Mouse (Mus musculus): Measurements from ENCODE around the gene Rnase4. TPM values are rescaled to one million over a fixed set of nuclear protein-coding genes. Genes with fewer than 3 reads are reported as not detected.

Rnase4 gene
- 6.3 and 8.9 TPM in 2 replicates for polyA plus RNA-seq (2016; fragmentation: Nextera tagmentation; extraction: Ambion mirVana)

DNA sequence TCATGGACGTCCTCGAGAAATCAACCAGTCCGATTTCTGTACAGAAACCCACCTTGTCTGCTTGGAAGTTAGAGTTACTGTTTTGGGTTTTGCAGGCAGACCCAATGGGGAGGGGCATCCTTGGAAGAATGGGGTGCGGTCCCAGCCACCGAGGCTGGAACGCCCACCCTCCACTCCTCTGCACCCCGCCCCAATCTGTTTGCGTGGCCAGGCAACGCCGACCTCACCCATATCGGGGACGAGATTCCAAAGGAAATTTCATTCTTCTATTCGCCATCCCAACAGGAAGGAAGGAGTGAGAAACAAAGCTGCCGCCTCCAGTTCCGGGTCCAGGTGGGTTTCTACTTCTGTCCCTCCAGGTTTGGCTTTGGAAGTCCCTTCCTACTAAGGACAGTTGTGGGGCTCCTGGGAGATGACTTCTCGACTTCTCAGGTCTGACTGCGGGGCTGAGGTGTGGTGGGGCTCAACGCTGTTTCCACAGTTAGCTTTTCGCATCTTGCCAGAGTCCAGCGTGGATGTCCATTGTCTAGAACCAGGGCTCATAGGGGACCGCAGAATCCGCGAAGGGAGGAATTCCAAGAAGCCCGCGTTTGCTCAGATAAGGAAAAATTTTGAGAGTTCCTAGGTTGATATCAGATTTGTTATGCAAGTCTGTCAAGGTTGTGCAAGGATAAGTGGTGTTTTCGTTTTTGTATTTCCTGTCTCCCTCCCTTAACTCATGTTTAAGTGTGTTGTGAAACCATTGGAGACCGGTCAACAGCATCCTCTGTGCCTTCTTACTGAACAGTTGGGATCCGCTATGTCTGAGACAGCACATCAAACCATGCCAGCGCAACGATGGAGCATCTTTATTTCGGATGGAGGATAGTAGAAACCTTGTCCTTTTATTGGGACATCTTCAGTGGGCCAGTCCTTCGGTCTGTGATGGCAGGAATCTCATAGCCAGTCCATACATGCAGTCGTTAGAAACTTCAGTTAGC, at the start of gene Rnase4, which contains the start of gene Ang:
Rnase4 (plus strand) TSS at position 157 of the 980 bp plus-strand sequence.
Ang (plus strand) TSS at position 230 of the 980 bp plus-strand sequence.
- WGBS: 9% methylated on average over 33 of the region's 33 CpGs
- H3K27me3 ChIP-seq (ENCODE audit: insufficient read depth, poor library complexity, severe bottlenecking): no peaks in the 10 kb centered on the region
- no peaks in the 10 kb centered on the region for H3K9me3 ChIP-seq
- peak; percentile 85 for DNase-seq (ENCODE audit: low spot score)
- H3K4me3 ChIP-seq: peak within 1 kb of the TSS; percentile 78
- no peaks in the 10 kb centered on the region for H3K4me1 ChIP-seq
- peak within 1 kb of the TSS; percentile 87 for H3K27ac ChIP-seq
- H3K36me3 ChIP-seq: no peaks in the 10 kb centered on the region

DNA sequence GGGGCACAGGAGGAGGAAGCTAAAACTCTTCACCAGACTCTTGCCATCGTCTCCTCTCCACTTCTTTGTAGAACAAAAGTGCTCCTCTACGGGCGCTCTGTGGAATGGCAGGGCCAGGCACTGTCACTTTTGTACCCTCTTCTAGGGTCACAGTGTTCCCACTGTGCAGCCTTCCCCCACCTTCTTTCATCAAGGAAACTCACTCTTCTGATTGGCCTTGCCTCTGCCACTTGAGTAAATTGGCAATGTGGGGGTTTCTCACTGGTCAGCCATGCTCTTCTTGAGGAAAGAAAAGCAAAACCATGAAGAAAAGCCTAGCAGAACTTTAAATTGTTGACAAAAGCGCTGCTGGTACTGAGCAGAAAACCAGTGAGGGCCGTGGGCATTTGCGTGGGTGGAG, 49.1 kb upstream of the Rnase4 start, which contains the start of gene Rnase9:
Rnase9 (minus strand) TSS at position 101 of the 400 bp plus-strand sequence.
- WGBS: 78% methylated on average over 6 of the region's 6 CpGs

DNA sequence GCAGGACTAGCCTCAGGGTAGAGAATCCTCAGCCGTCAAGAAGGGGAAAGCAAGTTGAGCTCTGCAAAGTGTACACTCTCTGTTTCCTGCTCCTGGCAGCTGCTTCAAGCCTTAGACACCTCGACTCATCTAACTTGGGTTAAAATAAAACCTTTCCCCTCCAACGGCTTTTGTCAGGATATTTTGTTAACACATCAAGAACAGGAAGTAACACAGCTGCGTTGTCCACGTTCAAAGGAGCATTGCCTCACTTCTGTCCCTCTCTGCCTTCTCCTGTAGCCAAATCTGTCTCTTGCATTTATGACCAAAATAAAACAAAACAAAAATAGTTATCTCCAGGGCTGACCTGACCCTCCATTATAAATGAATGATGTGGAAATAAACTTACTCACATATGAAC, 43.0 kb upstream of the Rnase4 start:
- no peaks in the 10 kb centered on the region for H3K36me3 ChIP-seq
- DNase-seq (ENCODE audit: low spot score): no peak
- H3K27me3 ChIP-seq (ENCODE audit: insufficient read depth, poor library complexity, severe bottlenecking): no peaks in the 10 kb centered on the region
- no peaks in the 10 kb centered on the region for H3K4me1 ChIP-seq
- no peaks in the 10 kb centered on the region for H3K9me3 ChIP-seq
- WGBS: 54% methylated on average over 5 of the region's 5 CpGs
- H3K27ac ChIP-seq: no peak overlapping the region
- H3K4me3 ChIP-seq: no peak overlapping the region

More for the DNA sequence above, 49.1 kb upstream of the Rnase4 start, which contains the start of gene Rnase9:
- Histone ChIP-seq H3K9me3 (no peaks in the 10 kb centered on the region), H3K27ac (no peak within 1 kb of the TSS), H3K27me3 (ENCODE audit: insufficient read depth, poor library complexity, severe bottlenecking) (no peaks in the 10 kb centered on the region), H3K4me1 (no peaks in the 10 kb centered on the region), H3K4me3 (no peak within 1 kb of the TSS), H3K36me3 (no peaks in the 10 kb centered on the region)
- DNase-seq (ENCODE audit: low spot score): no peak

DNA sequence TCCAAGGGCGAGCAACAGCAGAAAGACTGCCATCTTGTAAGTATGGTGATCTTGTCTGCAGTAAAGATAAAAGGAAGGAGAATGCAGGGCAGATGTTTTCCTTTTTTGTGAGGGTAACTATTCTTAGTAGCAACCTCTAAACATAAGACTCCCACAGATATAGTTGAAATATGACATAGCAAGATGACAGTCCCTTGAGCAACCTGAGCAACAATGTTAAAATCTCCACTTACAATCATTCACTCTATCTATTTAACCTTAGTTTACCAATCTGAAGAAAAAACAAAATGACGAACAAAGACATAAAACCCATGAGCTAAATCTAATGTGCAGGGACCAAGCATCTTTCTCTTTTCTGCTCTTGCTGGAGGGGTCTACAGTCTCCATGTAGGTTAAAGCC, 40.8 kb upstream of the Rnase4 start, which contains the start of gene Rnase11:
Rnase11 (minus strand) TSS at position 101 of the 400 bp plus-strand sequence.
- no peak within 1 kb of the TSS for H3K4me3 ChIP-seq
- no peak within 1 kb of the TSS for H3K27ac ChIP-seq
- no peaks in the 10 kb centered on the region for H3K36me3 ChIP-seq
- no peak for DNase-seq (ENCODE audit: low spot score)
- WGBS: 79% methylated on average over 2 of the region's 2 CpGs
- H3K4me1 ChIP-seq: no peaks in the 10 kb centered on the region
- H3K9me3 ChIP-seq: no peaks in the 10 kb centered on the region
- H3K27me3 ChIP-seq (ENCODE audit: insufficient read depth, poor library complexity, severe bottlenecking): no peaks in the 10 kb centered on the region

DNA sequence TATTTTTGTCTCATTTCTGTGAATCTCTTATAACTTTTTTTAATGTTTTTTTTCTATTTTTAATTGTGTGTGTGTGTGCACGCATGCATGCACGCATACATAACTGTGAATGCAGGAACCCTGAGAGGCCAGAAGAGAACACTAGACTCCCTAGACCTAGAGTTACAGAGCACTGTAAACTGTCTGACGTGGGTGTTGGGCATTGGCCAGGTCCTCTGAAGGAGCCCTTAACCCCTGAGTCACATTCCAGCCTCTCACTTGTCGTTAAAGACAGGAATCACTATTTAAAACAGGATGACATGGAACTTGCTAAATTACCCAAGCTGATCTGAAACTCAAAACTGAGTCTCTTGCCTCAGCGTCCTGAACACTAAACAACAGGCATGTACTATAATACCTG, 38.9 kb upstream of the Rnase4 start:
- Histone ChIP-seq H3K27ac (no peak overlapping the region), H3K27me3 (ENCODE audit: insufficient read depth, poor library complexity, severe bottlenecking) (no peaks in the 10 kb centered on the region), H3K36me3 (no peaks in the 10 kb centered on the region), H3K4me1 (no peaks in the 10 kb centered on the region), H3K9me3 (no peaks in the 10 kb centered on the region), H3K4me3 (no peak overlapping the region)
- DNase-seq (ENCODE audit: low spot score): no peak
- 65% methylated on average over 5 of the region's 5 CpGs for WGBS

DNA sequence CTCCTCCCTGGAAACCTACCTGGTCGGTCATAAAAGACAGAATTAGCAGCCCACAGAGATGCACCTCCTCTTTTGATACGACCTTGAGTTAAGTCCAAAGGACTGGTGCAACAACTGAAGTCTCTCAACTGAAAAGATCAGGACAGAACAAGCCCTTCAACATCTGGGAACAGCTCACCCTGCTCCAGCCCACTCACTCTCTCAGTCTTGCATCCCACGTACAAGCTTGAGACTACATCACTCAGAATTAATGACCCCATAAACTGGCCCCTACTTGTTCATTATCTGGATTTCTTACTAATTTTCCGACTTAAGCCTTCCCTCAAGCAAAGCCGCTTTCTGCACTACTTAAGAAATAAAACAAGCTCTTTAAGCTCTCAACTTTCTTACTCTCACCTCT, 37.7 kb upstream of the Rnase4 start:
- Histone ChIP-seq H3K36me3 (no peaks in the 10 kb centered on the region), H3K4me1 (peaks cover 4% of the 10 kb centered on the region; the same call in 1 of the 2 replicates), H3K27me3 (ENCODE audit: insufficient read depth, poor library complexity, severe bottlenecking) (no peaks in the 10 kb centered on the region), H3K4me3 (no peak overlapping the region), H3K27ac (no peak overlapping the region), H3K9me3 (no peaks in the 10 kb centered on the region)
- WGBS: 73% methylated on average over 5 of the region's 5 CpGs
- DNase-seq (ENCODE audit: low spot score): no peak

DNA sequence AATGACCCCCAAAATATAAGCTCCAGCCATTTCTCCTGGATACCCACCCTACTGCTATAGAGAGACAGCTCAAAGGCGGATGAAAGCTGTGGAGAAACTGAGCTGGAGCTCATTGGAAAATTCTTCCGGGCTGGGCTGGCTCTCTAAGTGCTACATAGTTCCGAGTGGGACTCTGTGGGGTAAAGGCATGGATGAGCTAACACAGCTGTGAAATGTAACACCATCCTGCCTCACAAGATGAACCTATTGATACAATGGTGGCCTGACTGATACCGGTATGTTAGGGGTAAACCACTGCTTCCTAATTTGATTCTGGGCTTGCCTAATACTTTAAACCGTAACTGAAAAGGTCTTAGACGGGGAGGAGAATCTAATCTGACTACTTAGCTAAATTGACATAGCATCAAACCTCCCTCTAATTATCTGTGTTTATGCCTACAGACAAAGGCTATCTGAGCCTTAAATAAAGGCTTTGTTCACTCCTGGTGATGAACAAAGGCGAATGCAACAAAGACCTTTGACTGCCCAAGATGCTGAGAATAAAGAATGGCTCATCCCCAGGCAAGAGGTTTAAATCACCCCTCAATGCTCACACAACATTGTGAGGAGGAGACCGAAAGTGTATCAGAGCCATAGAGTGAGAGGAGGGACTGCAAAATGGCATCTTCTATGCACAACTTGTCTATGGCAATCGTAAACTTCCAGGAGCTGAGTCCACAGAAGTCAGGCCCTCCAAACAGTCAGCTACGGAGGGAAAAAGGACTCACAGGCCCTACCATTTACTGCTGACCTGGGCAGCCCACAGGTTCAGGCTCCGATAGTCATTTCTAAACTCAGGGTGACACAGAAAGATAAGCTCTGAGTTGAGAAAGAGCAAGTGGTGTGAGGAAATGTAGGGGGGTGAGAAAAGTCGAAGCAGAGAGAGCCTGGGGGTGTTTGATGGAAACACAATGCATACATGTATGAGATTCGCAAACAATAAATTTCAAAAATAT, 36.3 kb upstream of the Rnase4 start:
- Histone ChIP-seq H3K36me3 (no peaks in the 10 kb centered on the region), H3K27ac (no peak overlapping the region), H3K4me1 (peaks cover 4% of the 10 kb centered on the region; the same call in 1 of the 2 replicates), H3K4me3 (no peak overlapping the region), H3K9me3 (no peaks in the 10 kb centered on the region), H3K27me3 (ENCODE audit: insufficient read depth, poor library complexity, severe bottlenecking) (no peaks in the 10 kb centered on the region)
- DNase-seq (ENCODE audit: low spot score): no peak
- WGBS: 72% methylated on average over 13 of the region's 13 CpGs

DNA sequence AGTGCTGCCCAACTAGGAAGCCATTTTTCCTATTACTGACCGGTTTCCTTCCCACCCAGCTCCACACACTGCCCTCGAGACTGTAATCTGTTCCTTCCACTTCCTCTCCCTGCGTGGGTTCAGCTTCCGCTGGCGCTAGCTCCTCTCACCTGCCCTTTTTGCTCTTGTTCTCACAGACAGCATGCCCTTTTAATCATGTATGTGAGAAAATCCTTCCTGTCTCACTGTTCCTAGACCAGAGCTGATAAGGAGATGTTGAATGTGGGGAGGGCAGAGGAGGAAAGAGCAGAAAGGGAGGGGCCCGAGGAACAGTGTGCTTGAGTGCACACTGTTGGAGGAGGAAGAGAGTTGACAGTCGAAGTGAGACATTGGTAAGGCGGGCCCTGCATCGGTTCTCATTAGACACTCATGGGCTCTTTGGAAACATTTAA, 33.5 kb upstream of the Rnase4 start, which contains the start of gene Rnase12:
Rnase12 (minus strand) TSS at position 261 of the 431 bp plus-strand sequence.
- Histone ChIP-seq H3K4me3 (no peak within 1 kb of the TSS), H3K27ac (peak within 1 kb of the TSS; percentile 56; the same call in 1 of the 2 replicates)
- WGBS: 42% methylated on average over 9 of the region's 9 CpGs

DNA sequence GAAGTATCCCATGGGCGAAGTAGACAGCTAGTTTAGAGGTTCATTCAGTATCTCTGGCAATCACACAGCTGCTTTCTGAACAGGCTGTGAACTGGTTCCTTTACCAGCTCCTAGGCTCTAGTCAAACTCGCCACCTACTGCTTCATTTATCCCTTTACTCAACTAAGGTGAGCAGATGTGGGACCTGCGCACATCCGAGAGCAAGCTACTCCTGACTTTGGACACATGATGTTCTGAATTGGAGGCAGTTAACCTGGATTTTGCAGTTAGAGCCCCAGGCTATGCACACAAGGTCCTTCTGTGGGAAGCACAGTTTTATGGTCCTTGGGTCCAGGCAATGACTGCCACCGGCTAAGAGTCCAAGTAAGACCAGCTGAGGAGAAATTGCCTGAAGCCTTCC, 30.1 kb upstream of the Rnase4 start:
- H3K27me3 ChIP-seq (ENCODE audit: insufficient read depth, poor library complexity, severe bottlenecking): no peaks in the 10 kb centered on the region
- WGBS: 87% methylated on average over 5 of the region's 5 CpGs
- no peak overlapping the region for H3K27ac ChIP-seq
- no peak overlapping the region for H3K4me3 ChIP-seq
- H3K36me3 ChIP-seq: no peaks in the 10 kb centered on the region
- no peak for DNase-seq (ENCODE audit: low spot score)
- H3K9me3 ChIP-seq: no peaks in the 10 kb centered on the region
- H3K4me1 ChIP-seq: peaks cover 4% of the 10 kb centered on the region; the same call in 1 of the 2 replicates

More for the DNA sequence above, 33.5 kb upstream of the Rnase4 start, which contains the start of gene Rnase12:
- peak; percentile 65 for DNase-seq (ENCODE audit: low spot score)
- H3K36me3 ChIP-seq: no peaks in the 10 kb centered on the region
- peaks cover 4% of the 10 kb centered on the region; the same call in 1 of the 2 replicates for H3K4me1 ChIP-seq
- no peaks in the 10 kb centered on the region for H3K27me3 ChIP-seq (ENCODE audit: insufficient read depth, poor library complexity, severe bottlenecking)
- H3K9me3 ChIP-seq: no peaks in the 10 kb centered on the region

DNA sequence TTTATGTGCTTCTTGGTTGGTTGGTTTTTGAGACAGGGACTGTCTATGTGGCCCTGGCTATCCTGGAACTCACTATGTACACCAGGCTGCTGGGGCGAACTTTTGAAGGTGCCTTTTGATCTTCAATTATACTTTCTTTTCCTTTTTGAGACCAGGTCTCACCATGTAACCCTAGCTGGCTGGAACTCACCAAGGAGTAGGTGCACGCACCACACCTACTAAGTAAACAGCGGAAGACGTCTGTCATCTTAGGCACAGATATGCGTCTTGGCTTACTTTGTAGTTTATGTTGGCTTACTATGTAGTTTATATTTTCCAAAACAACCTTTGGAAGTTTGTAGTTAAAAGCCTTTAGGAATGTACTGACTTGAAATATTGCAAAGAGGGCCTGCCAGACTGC, 21.9 kb upstream of the Rnase4 start:
- no peaks in the 10 kb centered on the region for H3K4me1 ChIP-seq
- no peak overlapping the region for H3K27ac ChIP-seq
- no peaks in the 10 kb centered on the region for H3K9me3 ChIP-seq
- no peak overlapping the region for H3K4me3 ChIP-seq
- 89% methylated on average over 5 of the region's 5 CpGs for WGBS
- no peak for DNase-seq (ENCODE audit: low spot score)
- H3K27me3 ChIP-seq (ENCODE audit: insufficient read depth, poor library complexity, severe bottlenecking): no peaks in the 10 kb centered on the region
- H3K36me3 ChIP-seq: no peaks in the 10 kb centered on the region

DNA sequence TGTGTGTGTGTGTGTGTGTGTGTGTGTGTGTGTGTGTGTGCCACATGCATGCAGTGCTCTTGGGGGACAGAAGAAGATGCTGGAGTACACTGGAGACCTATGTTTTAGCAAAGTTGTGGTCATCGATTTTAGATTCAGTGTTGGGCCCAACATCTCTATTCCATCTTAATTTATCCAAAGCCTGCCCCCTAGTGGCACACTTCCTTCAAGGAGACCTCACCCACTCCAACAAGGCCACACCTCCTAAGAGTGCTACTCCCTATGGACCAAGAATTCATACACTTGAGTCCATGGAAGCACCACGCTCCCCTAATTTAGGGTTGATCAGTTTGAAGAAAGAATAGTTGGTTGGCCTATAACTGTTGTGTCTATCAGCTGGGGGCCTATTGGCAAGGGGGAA, 21.3 kb upstream of the Rnase4 start:
- H3K36me3 ChIP-seq: no peaks in the 10 kb centered on the region
- H3K27ac ChIP-seq: no peak overlapping the region
- no peaks in the 10 kb centered on the region for H3K9me3 ChIP-seq
- no peak for DNase-seq (ENCODE audit: low spot score)
- no peaks in the 10 kb centered on the region for H3K27me3 ChIP-seq (ENCODE audit: insufficient read depth, poor library complexity, severe bottlenecking)
- H3K4me3 ChIP-seq: no peak overlapping the region
- H3K4me1 ChIP-seq: no peaks in the 10 kb centered on the region
- WGBS: 88% methylated on average over 2 of the region's 2 CpGs

DNA sequence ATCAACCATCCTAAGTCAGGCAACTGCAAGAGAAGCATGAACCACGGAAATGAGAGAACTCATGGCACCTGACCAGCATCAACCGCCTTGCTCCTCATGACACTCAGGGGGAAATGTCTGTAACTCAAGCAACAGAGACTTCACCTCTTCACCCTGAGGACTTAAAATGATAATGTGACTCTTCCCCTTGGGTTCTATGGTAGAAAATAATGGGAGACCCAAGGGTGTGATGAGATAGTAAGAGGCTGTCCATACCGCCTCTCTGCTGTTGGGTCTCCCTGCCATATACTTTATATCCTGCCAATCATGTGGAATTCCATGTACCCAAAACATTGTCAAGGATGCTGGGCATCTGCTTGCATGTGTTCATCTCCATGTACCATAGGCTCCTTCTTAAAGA, 16.5 kb upstream of the Rnase4 start, which contains the start of gene Olfr750:
Olfr750 (minus strand) TSS at position 101 of the 400 bp plus-strand sequence.
- Histone ChIP-seq H3K27me3 (ENCODE audit: insufficient read depth, poor library complexity, severe bottlenecking) (no peaks in the 10 kb centered on the region), H3K4me1 (no peaks in the 10 kb centered on the region), H3K27ac (no peak within 1 kb of the TSS), H3K4me3 (no peak within 1 kb of the TSS), H3K36me3 (no peaks in the 10 kb centered on the region), H3K9me3 (no peaks in the 10 kb centered on the region)
- 77% methylated on average over 3 of the region's 3 CpGs for WGBS
- no peak for DNase-seq (ENCODE audit: low spot score)
